Mouse (Mus musculus) intestine, embryonic 14.5 days (tissue): ENCODE results near the gene Cyp4b1. TPM values are rescaled to one million over a fixed set of nuclear protein-coding genes. Genes with fewer than 3 reads are reported as not detected.

Source experiments
- ATAC-seq: fragments of 200-750 bp; cut with Nextera tagmentation; replicated peaks from 2 replicates; pipeline ENCODE4 v1.8.0; 2017; ENCODE audit warnings: low read depth, moderate number of reproducible peaks, moderate TSS enrichment, moderate library complexity; ENCODE audit not compliant: low FRiP score, low TSS enrichment
- DNase-seq: peaks from one replicate; pipeline ENCODE4 v3.0.0-alpha.2; 2018; ENCODE audit warnings: low spot score
- H3K27ac ChIP-seq: fragments of 300-500 bp; sonication (generic); 2 replicates; pipeline ENCODE4 v1.5.1; 2014; ENCODE audit warnings: low read depth, mild to moderate bottlenecking, control low read depth
- H3K27me3 ChIP-seq: fragments of 300-500 bp; sonication (generic); replicated peaks from 2 replicates; pipeline ENCODE4 v1.6.1; 2014; ENCODE audit warnings: low read length, control low read depth; ENCODE audit not compliant: control insufficient read depth, insufficient read depth
- H3K36me3 ChIP-seq: fragments of 300-500 bp; sonication (generic); 2 replicates; pipeline ENCODE4 v1.6.1; 2014; ENCODE audit warnings: low read length, control low read depth; ENCODE audit not compliant: control insufficient read depth, insufficient read depth
- H3K4me1 ChIP-seq: fragments of 300-500 bp; sonication (generic); replicated peaks from 2 replicates; pipeline ENCODE4 v1.6.1; 2014; ENCODE audit warnings: low read length, control low read depth, mixed read lengths; ENCODE audit not compliant: control insufficient read depth, insufficient read depth
- H3K4me2 ChIP-seq: fragments of 300-500 bp; sonication (generic); 2 replicates; pipeline ENCODE4 v1.6.1; 2014; ENCODE audit warnings: low read length
- H3K4me3 ChIP-seq: fragments of 300-500 bp; sonication (generic); 2 replicates; pipeline ENCODE4 v1.5.1; 2014; ENCODE audit warnings: low read depth, low read length, control low read depth, mixed read lengths
- H3K9ac ChIP-seq: fragments of 300-500 bp; sonication (generic); 2 replicates; pipeline ENCODE4 v1.6.1; 2014; ENCODE audit warnings: mild to moderate bottlenecking, low read length
- H3K9me3 ChIP-seq: fragments of 300-500 bp; sonication (generic); 2 replicates; pipeline ENCODE4 v1.6.1; 2016; ENCODE audit warnings: low read length, control low read depth; ENCODE audit not compliant: control insufficient read depth
- WGBS: fragments of 180-500 bp; shearing (Covaris S2); extraction: QIAGEN DNeasy Blood & Tissue Kit; methylation state at CpG from one replicate; pipeline ENCODE4 v1.1.7; 2014; 5-methylcytosine and 5-hydroxymethylcytosine counted together
- polyA plus RNA-seq: library from polyadenylated mRNA; unstranded; fragments of >200 nt; fragmentation: Nextera tagmentation; extraction: Ambion mirVana; gene quantifications from 2 replicates; pipeline ENCODE4 v1.2.1, GENCODE M21; 2014

Cyp4b1 gene
- polyA plus RNA-seq, 1 experiment from 2014 or later, result 2.6 TPM

DNA sequence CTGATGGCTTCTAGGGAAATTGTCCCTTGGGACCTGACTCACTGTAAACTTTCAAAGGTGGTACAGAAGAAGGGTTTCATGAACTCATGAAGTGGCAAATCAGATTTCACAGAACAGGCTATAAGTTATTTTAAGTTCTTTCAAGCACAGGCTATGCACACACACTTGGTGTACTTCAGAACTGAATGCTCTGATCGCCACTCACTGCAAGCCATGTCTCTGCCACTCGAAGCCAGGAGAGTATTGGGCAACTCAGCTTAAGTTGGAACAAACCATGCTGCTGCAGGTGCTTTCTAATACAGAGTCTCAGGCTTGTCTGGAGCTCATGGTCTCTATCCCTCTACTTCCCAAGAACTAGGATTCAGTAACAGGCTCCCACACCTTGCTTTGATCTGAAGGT, 71.7 kb downstream of the Cyp4b1 start:
- no peaks in the 10 kb centered on the region for H3K27me3 ChIP-seq
- H3K36me3 ChIP-seq, result no peaks in the 10 kb centered on the region
- no peak overlapping the region for H3K4me2 ChIP-seq
- 84% methylated on average over 2 of the region's 2 CpGs for WGBS
- ATAC-seq, result no peak
- no peak for DNase-seq
- H3K27ac ChIP-seq, result no peak overlapping the region
- H3K9ac ChIP-seq, result no peak overlapping the region
- H3K4me3 ChIP-seq, result no peak overlapping the region
- no peaks in the 10 kb centered on the region for H3K4me1 ChIP-seq
- H3K9me3 ChIP-seq, result no peaks in the 10 kb centered on the region

DNA sequence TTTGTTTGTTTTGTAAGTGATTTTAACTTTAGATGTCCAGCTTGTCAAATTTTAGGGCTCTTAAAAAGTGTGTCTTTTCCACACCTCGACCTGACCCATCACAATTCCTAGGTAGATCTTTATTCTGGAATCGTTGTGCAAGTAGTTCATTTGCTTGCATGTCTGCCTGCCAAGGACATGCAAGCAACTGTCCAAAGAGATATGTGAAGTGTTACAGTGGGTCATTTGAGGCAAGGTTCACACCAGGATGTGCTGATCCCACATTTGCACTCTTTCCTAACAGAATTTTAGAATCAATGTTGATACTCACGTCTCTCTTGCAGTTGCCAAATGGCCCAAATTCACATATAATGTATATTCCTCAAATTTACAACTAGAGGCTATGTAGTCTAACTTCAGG, 72.3 kb downstream of the Cyp4b1 start:
- Histone ChIP-seq H3K27ac (no peak overlapping the region), H3K4me1 (no peaks in the 10 kb centered on the region), H3K9ac (no peak overlapping the region), H3K9me3 (no peaks in the 10 kb centered on the region), H3K4me3 (no peak overlapping the region), H3K27me3 (no peaks in the 10 kb centered on the region), H3K36me3 (no peaks in the 10 kb centered on the region), H3K4me2 (no peak overlapping the region)
- DNase-seq, result no peak
- no peak for ATAC-seq
- WGBS, result 76% methylated on average over 3 of the region's 3 CpGs

Other genes starting within 250 kb of the Cyp4b1 start
- gene Cyp4a12b, start 236.1 kb downstream of the Cyp4b1 start, polyA plus RNA-seq, result not detected in 2 replicates
- gene Cyp4a30b, start 195.1 kb downstream of the Cyp4b1 start, polyA plus RNA-seq, result not detected in 2 replicates
- not detected in 2 replicates for gene Cyp4a14, start 151.6 kb downstream of the Cyp4b1 start, polyA plus RNA-seq
- not detected in 2 replicates for gene Cyp4a10, start 129.5 kb downstream of the Cyp4b1 start, polyA plus RNA-seq
- not detected in 2 replicates for gene Cyp4a31, start 84.1 kb downstream of the Cyp4b1 start, polyA plus RNA-seq
- not detected in 2 replicates for gene Cyp4a32, start 46.8 kb downstream of the Cyp4b1 start, polyA plus RNA-seq
- 46.1 and 49.2 TPM in 2 replicates for gene Efcab14, start 90.0 kb upstream of the Cyp4b1 start, polyA plus RNA-seq
- 0.39 TPM in 2 replicates for gene Tex38, start 133.3 kb upstream of the Cyp4b1 start, polyA plus RNA-seq
- gene Atpaf1, start 137.1 kb upstream of the Cyp4b1 start, polyA plus RNA-seq, result 62.7 and 73.0 TPM in 2 replicates
- 10.7 and 13.4 TPM in 2 replicates for gene Mob3c, start 180.4 kb upstream of the Cyp4b1 start, polyA plus RNA-seq
- 21.3 and 24.7 TPM in 2 replicates for gene Mknk1, start 191.5 kb upstream of the Cyp4b1 start, polyA plus RNA-seq
- not detected in 2 replicates for gene Kncn, start 236.7 kb upstream of the Cyp4b1 start, polyA plus RNA-seq
- not detected in 2 replicates for gene 6430628N08Rik, start 242.9 kb upstream of the Cyp4b1 start, polyA plus RNA-seq